Mouse (Mus musculus) stomach, postnatal 0 days (tissue): Measurements from ENCODE around the gene Ubl3. TPM values are rescaled to one million over a fixed set of nuclear protein-coding genes. Genes with fewer than 3 reads are reported as not detected.

Source experiments
- ATAC-seq: fragments of 200-750 bp; cut with Nextera tagmentation; 2 replicates; pipeline ENCODE4 v1.8.0; 2017; ENCODE audit not compliant: low FRiP score, low TSS enrichment
- DNase-seq: peaks from one replicate; pipeline ENCODE4 v3.0.0-alpha.2; 2016; ENCODE audit warnings: low spot score
- H3K27ac ChIP-seq: fragments of 300-500 bp; sonication (generic); replicated peaks from 2 replicates; pipeline ENCODE4 v1.5.1; 2014; ENCODE audit warnings: mild to moderate bottlenecking, control low read depth
- H3K27me3 ChIP-seq: fragments of 300-500 bp; sonication (generic); 2 replicates; pipeline ENCODE4 v1.6.1; 2014; ENCODE audit warnings: low read length; ENCODE audit not compliant: control insufficient read depth, insufficient read depth
- H3K36me3 ChIP-seq: fragments of 300-500 bp; sonication (generic); 2 replicates; pipeline ENCODE4 v1.6.1; 2014; ENCODE audit warnings: low read length, mixed read lengths; ENCODE audit not compliant: control insufficient read depth, insufficient read depth
- H3K4me1 ChIP-seq: fragments of 300-500 bp; sonication (generic); replicated peaks from 2 replicates; pipeline ENCODE4 v1.6.1; 2014; ENCODE audit warnings: antibody characterized with exemption; ENCODE audit not compliant: control insufficient read depth, insufficient read depth
- H3K4me2 ChIP-seq: fragments of 300-500 bp; sonication (generic); replicated peaks from 2 replicates; pipeline ENCODE4 v1.6.1; 2014; ENCODE audit warnings: low read depth, mild to moderate bottlenecking, control low read depth, moderate library complexity
- H3K4me3 ChIP-seq: fragments of 300-500 bp; sonication (generic); 2 replicates; pipeline ENCODE4 v1.5.1; 2014; ENCODE audit warnings: low read depth, low read length, control low read depth
- H3K9ac ChIP-seq: fragments of 300-500 bp; sonication (generic); 2 replicates; pipeline ENCODE4 v1.6.1; 2014; ENCODE audit warnings: mild to moderate bottlenecking, low read length, control low read depth, mixed read lengths
- H3K9me3 ChIP-seq: fragments of 300-500 bp; sonication (generic); 2 replicates; pipeline ENCODE4 v1.6.1; 2016; ENCODE audit warnings: low read length; ENCODE audit not compliant: control insufficient read depth
- CTCF ChIP-seq: IDR thresholded peaks from 2 replicates; pipeline ENCODE4 v1.5.1; 2016; ENCODE audit warnings: antibody characterized with exemption, low read depth, mild to moderate bottlenecking, moderate library complexity
- EP300 ChIP-seq: optimal IDR thresholded peaks from 2 replicates; pipeline ENCODE3; 2016; ENCODE audit warnings: antibody characterized with exemption
- WGBS: fragments of 180-500 bp; shearing (Covaris S2); extraction: QIAGEN DNeasy Blood & Tissue Kit; methylation state at CpG from one replicate; pipeline ENCODE4 v1.1.7; 2014; 5-methylcytosine and 5-hydroxymethylcytosine counted together
- polyA plus RNA-seq: library from polyadenylated mRNA; unstranded; fragments of >200 nt; fragmentation: Nextera tagmentation; extraction: Ambion mirVana; gene quantifications from 2 replicates; pipeline ENCODE4 v1.2.1, GENCODE M21; 2015

Gene Ubl3
- polyA plus RNA-seq, 1 experiment from 2014 or later, result 117 TPM

DNA sequence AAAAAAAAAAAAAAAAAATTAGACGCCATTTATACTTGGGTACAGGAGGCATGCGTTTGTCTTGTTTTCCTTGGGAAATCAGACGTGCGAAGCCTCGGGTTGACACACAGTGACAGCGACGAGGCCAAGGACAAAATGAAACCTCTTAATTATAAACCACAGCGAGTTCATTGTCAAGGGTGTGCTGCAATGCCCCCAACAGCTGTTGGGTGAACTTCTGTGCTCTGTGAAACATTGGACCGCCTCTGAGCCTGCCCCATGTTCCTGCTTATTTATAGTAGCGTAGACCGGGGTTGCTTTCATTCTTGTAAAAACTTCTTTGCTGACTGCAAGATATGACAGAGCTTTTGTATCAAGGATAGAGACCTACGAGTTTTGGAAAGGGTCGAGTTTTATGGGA is 16.9 kb upstream of the Ubl3 start:
- no peak overlapping the region for H3K9ac ChIP-seq
- DNase-seq (no peak), ATAC-seq (no peak)
- H3K4me1 ChIP-seq, result no peaks in the 10 kb centered on the region
- WGBS, result 66% methylated on average over 13 of the region's 13 CpGs
- no peak overlapping the region for H3K4me2 ChIP-seq
- no peaks in the 10 kb centered on the region for H3K27me3 ChIP-seq
- H3K36me3 ChIP-seq, result no peaks in the 10 kb centered on the region
- no peaks in the 10 kb centered on the region for H3K9me3 ChIP-seq
- H3K4me3 ChIP-seq, result no peak overlapping the region
- TF ChIP-seq EP300, result no peak
- no peak for TF ChIP-seq CTCF
- no peak overlapping the region for H3K27ac ChIP-seq

DNA sequence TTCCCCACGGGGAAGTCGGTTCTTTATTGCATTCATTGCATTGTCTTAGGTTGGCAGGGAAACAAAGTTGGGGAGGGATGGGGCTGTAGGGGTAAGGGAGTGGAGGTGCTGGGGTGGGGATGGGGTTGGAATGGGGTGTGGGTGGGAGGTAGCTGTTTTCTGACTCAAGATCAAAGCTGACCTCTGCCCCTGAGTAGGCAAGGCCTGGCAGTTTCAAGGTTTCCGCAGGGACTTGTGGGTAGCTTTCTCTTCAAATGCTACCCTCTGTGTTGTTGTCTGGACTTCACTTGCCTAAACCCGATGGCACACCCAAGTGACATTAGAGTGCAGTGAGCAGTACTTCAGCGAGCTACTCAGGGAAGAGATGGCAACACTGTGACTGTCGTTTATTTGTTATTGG is 13.0 kb upstream of the Ubl3 start:
- Histone ChIP-seq H3K4me1 (no peaks in the 10 kb centered on the region), H3K4me3 (no peak overlapping the region), H3K27ac (no peak overlapping the region), H3K36me3 (no peaks in the 10 kb centered on the region), H3K9ac (no peak overlapping the region), H3K9me3 (no peaks in the 10 kb centered on the region), H3K4me2 (no peak overlapping the region), H3K27me3 (no peaks in the 10 kb centered on the region)
- ATAC-seq (no peak), DNase-seq (no peak)
- TF ChIP-seq EP300 (no peak), CTCF (no peak)
- WGBS, result 57% methylated on average over 6 of the region's 6 CpGs

- WGBS, result 83% methylated on average over 3 of the region's 3 CpGs
- DNase-seq, result no peak
Measured at GRCm38 (mm10) chr5:148564073-148564472, 11.5 kb upstream of the Ubl3 start.

DNA sequence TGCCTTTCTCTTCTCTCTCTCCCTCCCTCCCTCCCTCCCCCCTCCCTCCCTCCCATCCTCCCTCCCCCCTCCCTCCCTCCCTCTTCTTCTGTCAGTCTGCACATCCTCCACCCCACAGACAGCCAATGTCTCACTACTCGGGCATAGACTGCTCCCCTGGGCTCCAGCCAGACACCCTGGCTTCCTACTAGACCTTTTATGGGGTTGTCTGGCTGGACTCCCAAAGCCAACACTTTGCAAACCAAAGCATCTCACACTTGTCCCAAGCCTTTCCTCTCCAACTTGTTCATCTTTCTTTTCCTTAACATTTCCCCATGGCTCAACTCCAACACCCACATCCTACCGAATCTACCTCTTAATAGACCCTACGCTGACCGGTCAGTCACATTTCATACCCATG is 10.7 kb upstream of the Ubl3 start:
- DNase-seq (no peak), ATAC-seq (no peak)
- no peak overlapping the region for H3K4me2 ChIP-seq
- 84% methylated on average over 3 of the region's 4 CpGs for WGBS
- no peak overlapping the region for H3K27ac ChIP-seq
- no peaks in the 10 kb centered on the region for H3K9me3 ChIP-seq
- no peaks in the 10 kb centered on the region for H3K36me3 ChIP-seq
- TF ChIP-seq CTCF, result no peak
- no peak for TF ChIP-seq EP300
- H3K27me3 ChIP-seq, result no peaks in the 10 kb centered on the region
- H3K4me3 ChIP-seq, result no peak overlapping the region
- H3K9ac ChIP-seq, result no peak overlapping the region
- no peaks in the 10 kb centered on the region for H3K4me1 ChIP-seq

More at GRCm38 (mm10) chr5:148564073-148564472, 11.5 kb upstream of the Ubl3 start:
- H3K4me3 ChIP-seq, result no peak overlapping the region
- no peak overlapping the region for H3K27ac ChIP-seq
- H3K27me3 ChIP-seq, result no peaks in the 10 kb centered on the region
- TF ChIP-seq CTCF, result no peak
- TF ChIP-seq EP300, result no peak
- no peaks in the 10 kb centered on the region for H3K9me3 ChIP-seq
- H3K4me1 ChIP-seq, result no peaks in the 10 kb centered on the region
- H3K4me2 ChIP-seq, result no peak overlapping the region
- no peak for ATAC-seq
- H3K9ac ChIP-seq, result no peak overlapping the region
- no peaks in the 10 kb centered on the region for H3K36me3 ChIP-seq

DNA sequence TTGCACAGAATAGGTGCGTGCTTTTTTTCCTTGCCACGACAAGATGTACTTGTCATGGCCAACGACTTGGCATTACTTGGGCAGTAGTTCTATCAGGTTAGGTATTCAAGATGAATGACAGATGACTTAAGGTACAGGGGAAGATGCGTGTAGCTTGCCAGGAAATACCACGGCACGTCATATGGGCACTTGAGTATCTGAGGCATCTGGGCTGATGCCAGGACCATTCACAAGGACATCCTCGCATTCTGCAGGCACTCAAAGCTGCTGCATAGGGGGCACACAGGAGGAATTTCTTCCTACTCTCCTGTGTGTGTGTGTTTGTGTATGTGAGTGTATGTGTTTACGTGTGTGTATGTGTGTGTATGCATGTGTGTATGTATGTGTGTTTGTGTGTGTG is 9.6 kb upstream of the Ubl3 start:
- H3K27me3 ChIP-seq, result no peaks in the 10 kb centered on the region
- WGBS, result 81% methylated on average over 8 of the region's 8 CpGs
- H3K27ac ChIP-seq, result no peak overlapping the region
- H3K4me1 ChIP-seq, result no peaks in the 10 kb centered on the region
- no peak for DNase-seq
- no peaks in the 10 kb centered on the region for H3K36me3 ChIP-seq
- no peaks in the 10 kb centered on the region for H3K9me3 ChIP-seq
- no peak for ATAC-seq
- no peak overlapping the region for H3K9ac ChIP-seq
- no peak overlapping the region for H3K4me2 ChIP-seq
- TF ChIP-seq EP300 (no peak), CTCF (no peak)
- no peak overlapping the region for H3K4me3 ChIP-seq

DNA sequence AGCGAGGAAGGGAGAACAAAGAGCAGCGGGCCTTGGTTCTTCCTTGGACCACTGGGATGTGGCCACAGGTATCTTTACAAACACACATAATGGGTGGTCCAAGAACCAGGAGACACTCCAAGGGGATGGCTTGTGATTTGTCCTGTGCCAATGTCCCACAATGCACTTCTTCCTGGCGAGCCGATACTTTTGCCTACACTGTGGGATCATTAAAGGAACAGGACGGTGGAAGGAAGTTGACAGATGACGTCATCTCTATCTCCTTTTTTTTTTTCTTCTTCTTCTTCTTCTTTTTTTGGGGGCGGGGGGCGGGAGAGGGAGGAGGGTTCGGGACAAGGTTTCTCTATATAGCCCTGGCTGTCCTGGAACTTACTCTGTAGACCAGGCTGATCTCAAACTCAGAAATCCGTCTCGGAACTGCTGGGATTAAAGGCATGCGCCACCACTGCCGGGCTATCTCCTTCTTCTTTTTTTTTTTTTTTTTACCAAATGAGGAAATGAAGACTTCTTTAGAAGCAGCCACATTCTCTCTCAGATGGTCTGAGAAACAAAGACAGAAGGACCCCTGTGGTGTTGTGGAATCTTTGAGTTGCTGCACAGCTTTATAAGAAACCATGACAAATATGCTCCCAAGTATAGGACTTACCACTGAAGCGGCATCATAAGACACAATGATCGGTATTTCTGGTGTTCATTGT is 6.8 kb upstream of the Ubl3 start:
- no peaks in the 10 kb centered on the region for H3K9me3 ChIP-seq
- no peak overlapping the region for H3K4me2 ChIP-seq
- no peaks in the 10 kb centered on the region for H3K27me3 ChIP-seq
- no peak overlapping the region for H3K4me3 ChIP-seq
- TF ChIP-seq EP300 (no peak), CTCF (no peak)
- H3K27ac ChIP-seq, result no peak overlapping the region
- H3K9ac ChIP-seq, result no peak overlapping the region
- ATAC-seq, result no peak
- H3K36me3 ChIP-seq, result no peaks in the 10 kb centered on the region
- WGBS, result 82% methylated on average over 15 of the region's 15 CpGs
- no peaks in the 10 kb centered on the region for H3K4me1 ChIP-seq
- no peak for DNase-seq
